Mouse (Mus musculus): ENCODE results near the gene Cstf3. TPM values are rescaled to one million over a fixed set of nuclear protein-coding genes. Genes with fewer than 3 reads are reported as not detected.

Cstf3 gene
- total RNA-seq, 2 experiments from 2014 or later = 7.3 to 10.7 TPM

GRCm38 (mm10) chr2:104579784-104580446 lies 10.4 kb upstream of the Cstf3 start:
- Histone ChIP-seq H3K27ac (no peak overlapping the region), H3K4me3 (no peak overlapping the region)
- TF ChIP-seq CTCF (IDR thresholded peaks at IDR 0.05) = no peak
- intact Hi-C loops (cut with DNase I) = loop anchor here (10.0 kb wide), 1 partner anchor 545 kb away; no protein-coding TSS in a partner anchor
- DNase-seq = peak; percentile 36

DNA sequence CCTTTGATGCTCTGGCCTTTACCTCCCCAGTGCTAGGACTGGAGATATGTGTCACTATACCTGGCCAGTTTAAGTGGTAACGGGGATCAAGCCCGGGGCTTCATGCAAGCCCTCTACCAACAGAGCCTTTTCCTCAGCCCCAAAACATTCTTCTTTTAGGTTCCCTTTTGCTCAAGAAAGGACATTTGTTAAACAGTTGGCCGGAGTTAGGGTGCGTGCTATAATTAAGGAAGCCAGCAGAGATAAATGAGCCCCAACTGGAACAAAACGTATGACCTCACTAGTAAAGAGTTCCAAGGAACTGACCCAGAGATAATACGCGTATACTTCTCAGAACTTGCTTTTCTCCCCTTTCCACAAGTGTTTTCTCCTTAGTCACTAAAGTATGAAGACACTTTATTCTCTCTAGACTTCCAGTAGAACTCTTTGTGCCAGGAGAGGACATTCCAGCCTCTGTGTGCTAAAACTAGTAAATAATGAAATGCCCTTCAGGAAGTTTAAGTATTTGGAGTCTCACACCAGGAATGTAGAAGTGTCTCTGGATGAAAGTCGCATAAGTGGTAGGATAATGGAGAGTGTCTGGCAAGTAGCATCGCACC lies 8.9 kb upstream of the Cstf3 start:
- no peak for DNase-seq
- no peak overlapping the region for H3K27ac ChIP-seq
- no peak overlapping the region for H3K4me3 ChIP-seq
- intact Hi-C loops (cut with DNase I) = loop anchor here (10.0 kb wide), 1 partner anchor 547 kb away; no protein-coding TSS in a partner anchor
- TF ChIP-seq CTCF (IDR thresholded peaks at IDR 0.05) = no peak

DNA sequence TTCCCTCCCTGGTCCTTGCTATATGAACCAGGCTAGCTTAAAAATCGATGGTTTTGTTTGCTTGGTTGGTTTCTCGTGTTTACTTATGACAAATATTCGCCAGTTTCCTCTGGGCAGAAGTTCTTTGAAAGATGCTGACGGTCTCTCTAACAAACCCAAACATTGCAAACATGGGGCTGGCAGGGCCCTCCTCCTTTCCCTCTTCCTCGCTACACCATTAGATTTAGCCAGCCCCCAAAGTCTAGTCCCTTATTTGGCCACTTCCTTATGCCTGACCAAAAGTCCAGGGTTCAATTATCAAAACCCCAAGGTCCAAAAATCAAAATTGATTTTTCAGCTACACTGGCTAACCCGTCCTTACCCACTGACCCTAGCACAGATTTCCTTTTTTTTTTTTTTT lies 7.3 kb upstream of the Cstf3 start:
- no peak for DNase-seq
- intact Hi-C loops (cut with DNase I) = loop anchor here (10.0 kb wide), 1 partner anchor 548 kb away; no protein-coding TSS in a partner anchor
- TF ChIP-seq CTCF (IDR thresholded peaks at IDR 0.05) = no peak

GRCm38 (mm10) chr2:104584226-104584625 lies 6.1 kb upstream of the Cstf3 start:
- TF ChIP-seq CTCF (IDR thresholded peaks at IDR 0.05) = no peak
- intact Hi-C loops (cut with DNase I) = loop anchor here (10.0 kb wide), 1 partner anchor 549 kb away; no protein-coding TSS in a partner anchor
- no peak overlapping the region for H3K27ac ChIP-seq
- DNase-seq = no peak
- H3K4me3 ChIP-seq = no peak overlapping the region

More for the DNA sequence above, 7.3 kb upstream of the Cstf3 start:
- Histone ChIP-seq H3K27ac (no peak overlapping the region), H3K4me3 (no peak overlapping the region)

DNA sequence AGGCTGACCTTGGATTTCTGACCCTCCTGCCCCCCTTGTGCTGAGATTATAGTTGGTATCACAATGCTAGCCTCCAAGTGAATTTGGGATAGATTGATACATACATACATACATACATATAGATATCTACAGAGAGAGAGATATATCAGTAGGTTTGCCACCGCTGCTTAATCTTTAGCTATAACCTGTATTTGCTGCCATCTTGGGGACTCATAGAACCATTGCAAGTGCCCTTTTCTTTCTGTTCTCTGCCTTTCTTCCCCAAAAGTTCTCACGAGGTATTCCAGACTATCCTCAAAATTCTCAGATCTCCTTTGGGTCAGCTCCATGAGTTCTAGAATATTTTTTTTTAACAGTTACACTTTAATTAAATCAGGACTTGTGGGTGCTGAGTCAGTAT lies 4.7 kb upstream of the Cstf3 start:
- intact Hi-C loops (cut with DNase I) = loop anchor here (5.0 to 10.0 kb wide), 2 partner anchors 138 to 551 kb away; no protein-coding TSS in a partner anchor
- peak; percentile 50 for TF ChIP-seq CTCF (IDR thresholded peaks at IDR 0.05)

DNA sequence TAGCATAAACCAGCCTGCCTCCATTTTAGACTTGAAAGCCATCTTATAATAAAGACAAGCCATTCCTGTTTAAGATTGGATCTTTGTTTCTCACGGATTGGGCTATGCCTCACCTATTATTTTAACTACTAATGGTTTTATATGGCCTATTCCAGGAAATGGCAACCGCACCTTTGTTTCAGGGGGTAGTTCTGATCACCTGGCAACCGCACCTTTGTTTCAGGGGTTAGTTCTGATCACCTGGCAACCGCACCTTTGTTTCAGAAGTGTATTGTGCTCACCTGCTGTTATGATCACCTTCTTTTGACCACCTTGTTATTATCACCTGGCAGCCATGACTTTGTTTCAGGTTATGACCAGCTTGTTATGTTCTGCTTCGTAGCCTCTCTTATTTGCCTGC lies 1.8 kb upstream of the Cstf3 start:
- intact Hi-C loops (cut with DNase I) = loop anchor here (2.0 to 10.0 kb wide), 3 partner anchors 94 to 554 kb away; partner anchors contain the start of gene Hipk3
- no peak for TF ChIP-seq CTCF (IDR thresholded peaks at IDR 0.05)

More for the DNA sequence above, 4.7 kb upstream of the Cstf3 start:
- no peak for DNase-seq
- H3K4me3 ChIP-seq = no peak overlapping the region
- no peak overlapping the region for H3K27ac ChIP-seq

GRCm38 (mm10) chr2:104590829-104591117 lies 450 bp downstream of the Cstf3 start:
- intact Hi-C loops (cut with DNase I) = loop anchor here (5.0 kb wide), 1 partner anchor 468 kb away; the partner anchor contains the start of gene A930018P22Rik
- H3K27ac ChIP-seq = peak overlapping the region; percentile 93
- TF ChIP-seq CTCF (IDR thresholded peaks at IDR 0.05) = no peak
- no peak for DNase-seq
- H3K4me3 ChIP-seq = peak overlapping the region; percentile 99

More for the DNA sequence above, 1.8 kb upstream of the Cstf3 start:
- no peak overlapping the region for H3K27ac ChIP-seq
- no peak overlapping the region for H3K4me3 ChIP-seq
- no peak for DNase-seq

DNA sequence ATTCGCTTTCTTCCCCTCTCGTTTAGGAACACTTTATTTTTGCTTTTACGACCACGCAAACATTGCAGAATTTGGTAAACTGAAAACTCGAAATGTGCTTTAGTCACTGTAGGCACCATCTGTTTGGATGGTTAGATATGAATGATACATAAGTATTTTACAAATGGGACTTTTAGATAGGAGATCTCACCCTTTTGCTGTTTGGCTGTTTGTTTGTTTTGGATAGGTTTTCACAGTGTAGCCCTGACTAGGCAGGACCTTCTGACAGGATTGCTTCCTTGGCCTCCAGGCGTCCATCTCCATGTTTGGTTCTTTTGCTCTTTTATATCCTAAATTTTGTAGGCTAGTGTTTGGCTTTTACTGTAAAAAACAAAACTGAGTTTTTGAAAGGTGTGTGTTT lies 818 bp downstream of the Cstf3 start:
- intact Hi-C loops (cut with DNase I) = loop anchor here (5.0 kb wide), 1 partner anchor 469 kb away; the partner anchor contains the start of gene A930018P22Rik

GRCm38 (mm10) chr2:104595063-104595462 lies 4.7 kb downstream of the Cstf3 start:
- intact Hi-C loops (cut with DNase I) = no loop called here
- H3K27ac ChIP-seq = no peak overlapping the region
- H3K4me3 ChIP-seq = no peak overlapping the region
- TF ChIP-seq CTCF (IDR thresholded peaks at IDR 0.05) = no peak
- DNase-seq = no peak

More for the DNA sequence above, 818 bp downstream of the Cstf3 start:
- Histone ChIP-seq H3K4me3 (peak overlapping the region; percentile 99), H3K27ac (peak overlapping the region; percentile 93)
- DNase-seq = no peak
- TF ChIP-seq CTCF (IDR thresholded peaks at IDR 0.05) = no peak

GRCm38 (mm10) chr2:104603431-104603830 lies 13.1 kb downstream of the Cstf3 start:
- no peak for TF ChIP-seq CTCF (IDR thresholded peaks at IDR 0.05)
- no peak overlapping the region for H3K27ac ChIP-seq
- intact Hi-C loops (cut with DNase I) = no loop called here
- no peak overlapping the region for H3K4me3 ChIP-seq
- DNase-seq = no peak

DNA sequence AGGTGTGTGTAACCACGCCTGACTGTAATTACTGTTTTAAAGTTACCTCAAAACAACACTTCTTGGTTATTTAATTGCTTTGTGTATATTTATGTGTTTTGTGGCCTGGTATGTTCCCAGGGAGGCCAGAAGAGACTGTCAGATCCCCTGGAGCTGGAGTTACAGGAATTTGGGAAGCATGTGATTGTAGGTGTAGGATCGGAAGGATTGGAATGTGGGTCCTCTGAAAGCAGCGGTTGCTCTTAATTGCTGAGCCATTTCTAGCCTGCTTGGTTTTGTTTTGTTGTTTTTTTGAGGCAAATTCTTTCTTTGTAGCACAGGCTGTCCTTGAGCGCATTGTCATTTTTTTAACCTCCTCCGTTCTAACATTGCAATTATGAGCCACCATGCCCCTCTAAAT lies 14.4 kb downstream of the Cstf3 start:
- TF ChIP-seq CTCF (IDR thresholded peaks at IDR 0.05) = no peak
- H3K27ac ChIP-seq = no peak overlapping the region
- H3K4me3 ChIP-seq = no peak overlapping the region
- no peak for DNase-seq
- intact Hi-C loops (cut with DNase I) = no loop called here

GRCm38 (mm10) chr2:104605560-104605959 lies 15.2 kb downstream of the Cstf3 start:
- Histone ChIP-seq H3K4me3 (no peak overlapping the region), H3K27ac (no peak overlapping the region)
- no peak for TF ChIP-seq CTCF (IDR thresholded peaks at IDR 0.05)
- intact Hi-C loops (cut with DNase I) = no loop called here
- no peak for DNase-seq

DNA sequence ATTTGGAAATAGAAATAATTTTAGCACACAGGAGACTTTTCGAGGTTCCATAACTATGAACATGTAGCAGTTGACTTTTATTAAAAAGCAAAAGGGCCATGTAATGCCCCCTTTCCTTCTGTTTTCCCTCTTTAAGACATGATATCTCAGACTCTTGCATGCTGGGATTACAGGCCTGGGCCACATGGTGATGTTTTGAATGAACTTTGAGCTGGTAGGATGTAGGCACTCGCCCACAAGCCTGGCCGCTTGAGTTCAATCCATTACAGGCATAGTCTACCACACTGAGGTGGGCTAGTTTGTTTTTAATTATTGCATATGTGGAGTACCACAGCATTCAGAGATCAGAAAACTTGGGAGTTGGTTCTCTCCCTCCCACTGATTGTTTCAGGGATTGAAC lies 24.5 kb downstream of the Cstf3 start:
- no peak overlapping the region for H3K4me3 ChIP-seq
- intact Hi-C loops (cut with DNase I) = no loop called here

More for the DNA sequence above, 24.5 kb downstream of the Cstf3 start:
- no peak for DNase-seq
- no peak for TF ChIP-seq CTCF (IDR thresholded peaks at IDR 0.05)
- no peak overlapping the region for H3K27ac ChIP-seq
